Mouse (Mus musculus) common myeloid progenitor, adult 5-6 weeks (primary cell): Measurements from ENCODE around the gene Catsperz. TPM values are rescaled to one million over a fixed set of nuclear protein-coding genes. Genes with fewer than 3 reads are reported as not detected.

Source experiments
- ATAC-seq: replicated peaks from 2 replicates; pipeline ENCODE4 v1.8.0; 2016; ENCODE audit warnings: low read depth, mild to moderate bottlenecking, moderate TSS enrichment, inconsistent platforms; ENCODE audit not compliant: poor library complexity, severe bottlenecking
- total RNA-seq: library from RNA; stranded (forward); fragments of 200-1000, 187-1606 nt; gene quantifications from 2 replicates; pipeline ENCODE4 v1.2.3, GENCODE M21; 2017

Catsperz gene
- not detected in 2 replicates for total RNA-seq

DNA sequence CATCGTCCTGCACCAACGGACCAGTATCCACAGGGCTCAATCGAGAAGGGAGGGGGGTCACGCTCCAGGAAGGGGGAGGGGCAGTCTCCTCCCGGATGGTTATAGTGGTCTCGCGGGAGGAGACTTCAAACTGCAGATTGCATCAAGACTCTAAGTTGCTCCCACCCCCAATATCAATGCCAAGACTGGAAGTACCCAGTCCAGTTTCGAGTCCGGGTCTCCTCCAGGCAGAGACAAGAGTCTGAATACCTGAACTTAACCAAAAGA, at the start of gene Catsperz:
TSS of gene Catsperz (minus strand) at position 74 of the 267 bp plus-strand sequence.
- no peak for ATAC-seq

DNA sequence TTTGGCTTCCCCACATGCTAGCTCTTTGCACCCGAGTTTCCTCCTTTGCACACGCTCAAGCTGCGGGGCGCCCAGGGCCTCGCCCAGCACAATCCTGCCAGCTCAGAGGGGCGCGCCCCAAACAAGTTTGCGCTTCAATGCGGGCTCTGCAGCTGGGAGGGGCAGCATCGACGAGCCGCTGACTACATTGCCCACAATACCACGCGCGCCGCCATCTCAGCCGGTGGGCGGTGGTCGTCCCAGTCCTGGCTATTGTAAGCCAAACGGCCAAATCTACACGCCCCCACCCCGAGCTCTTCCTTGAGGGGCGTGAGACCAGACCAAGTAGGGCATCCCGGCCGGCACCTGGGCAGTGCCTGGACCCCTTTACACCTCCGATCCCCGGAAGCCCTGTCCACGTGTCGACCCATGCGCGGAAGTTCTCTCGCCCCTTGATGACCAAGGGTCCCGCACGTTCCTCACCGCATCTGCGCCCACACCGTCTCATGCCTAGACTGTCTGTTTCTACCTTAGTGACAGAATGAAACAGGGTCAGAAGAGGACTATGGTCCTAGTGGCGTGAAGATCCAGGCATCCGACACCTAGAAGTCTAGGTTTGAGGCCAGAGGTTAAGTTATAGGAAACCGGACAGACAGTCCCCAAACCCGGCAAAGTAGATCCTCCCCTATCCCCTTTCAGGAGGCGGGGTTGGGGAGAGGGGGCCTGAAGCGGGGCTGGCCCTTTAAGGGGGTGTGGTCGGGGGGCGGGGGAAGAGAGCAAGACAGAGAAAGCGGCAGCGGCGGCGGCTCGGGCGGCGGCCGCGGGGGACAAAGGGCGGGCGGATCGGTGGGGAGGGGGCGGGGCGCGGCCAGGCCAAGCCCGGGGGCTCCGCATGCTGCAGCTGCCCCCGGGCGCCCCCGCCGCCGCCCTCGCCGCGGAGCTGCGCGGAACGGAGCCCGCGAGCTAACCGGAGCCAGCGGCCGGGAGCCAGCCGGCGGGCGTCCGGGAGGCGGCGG, 49.3 kb upstream of the Catsperz start, which contains the start of gene Ppp1r14b:
TSS of gene Ppp1r14b (plus strand) at position 758 of the 995 bp plus-strand sequence.
- ATAC-seq = peak; percentile 69

DNA sequence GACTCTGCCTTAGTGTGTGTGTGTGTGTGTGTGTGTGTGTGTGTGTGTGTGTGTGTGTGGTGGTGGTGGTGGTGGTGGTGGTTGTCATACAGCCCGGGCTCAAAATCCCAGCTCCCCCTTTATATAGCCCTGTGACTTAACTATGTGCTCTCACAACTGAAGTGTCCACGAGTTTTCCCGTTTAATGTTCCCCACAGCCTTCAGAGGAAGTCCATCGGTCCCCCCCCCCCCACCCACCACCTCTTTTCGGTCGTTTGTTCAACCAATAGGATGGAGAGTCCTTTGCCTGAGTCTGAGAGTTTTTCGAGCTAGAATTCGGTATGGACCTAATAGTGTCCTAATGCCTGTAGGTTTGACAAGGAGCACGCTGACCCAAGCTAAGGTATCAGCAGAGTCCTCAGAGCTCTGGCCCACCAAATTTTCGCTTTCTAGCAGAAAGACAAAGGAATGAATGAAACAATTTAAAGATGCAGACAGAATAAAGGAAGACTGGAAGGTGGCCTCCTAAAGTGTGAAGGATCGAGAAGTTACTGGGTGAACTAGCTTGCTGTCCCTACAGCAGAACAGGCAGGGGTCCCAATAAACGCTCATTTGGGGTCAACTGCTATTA, 48.5 kb upstream of the Catsperz start:
- ATAC-seq = no peak

DNA sequence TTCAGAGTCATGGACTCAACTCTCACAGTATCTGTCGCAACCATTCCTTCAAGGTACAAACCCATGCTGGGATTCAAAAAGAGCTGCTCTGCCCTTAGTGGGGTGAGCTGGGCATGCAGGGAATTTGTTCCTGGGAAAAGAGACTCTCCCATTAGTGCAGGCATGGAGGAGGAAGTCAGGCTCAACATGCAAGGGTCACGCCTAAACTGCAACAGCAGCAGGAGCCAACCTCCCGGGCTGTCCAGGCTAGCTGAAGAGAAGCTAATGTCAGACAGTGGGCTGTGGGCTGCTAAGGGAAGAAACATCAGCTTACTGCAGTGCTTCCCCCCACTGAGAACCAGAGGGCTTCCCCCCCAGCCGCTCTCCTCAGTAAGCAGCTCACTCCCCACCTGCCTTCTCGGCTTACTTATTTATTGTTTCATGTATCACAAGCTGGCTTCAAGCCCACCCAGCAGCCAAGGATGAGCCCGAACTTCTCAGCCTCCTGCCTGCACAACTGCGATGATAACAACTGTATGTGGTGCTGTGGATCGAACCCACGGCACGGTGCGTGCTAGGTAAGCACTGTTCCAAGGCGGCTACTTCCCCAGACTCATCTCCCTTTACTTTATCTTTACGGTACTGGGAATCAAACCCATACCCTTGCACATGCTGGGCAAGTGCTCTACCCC, 47.2 kb upstream of the Catsperz start:
- ATAC-seq = no peak

DNA sequence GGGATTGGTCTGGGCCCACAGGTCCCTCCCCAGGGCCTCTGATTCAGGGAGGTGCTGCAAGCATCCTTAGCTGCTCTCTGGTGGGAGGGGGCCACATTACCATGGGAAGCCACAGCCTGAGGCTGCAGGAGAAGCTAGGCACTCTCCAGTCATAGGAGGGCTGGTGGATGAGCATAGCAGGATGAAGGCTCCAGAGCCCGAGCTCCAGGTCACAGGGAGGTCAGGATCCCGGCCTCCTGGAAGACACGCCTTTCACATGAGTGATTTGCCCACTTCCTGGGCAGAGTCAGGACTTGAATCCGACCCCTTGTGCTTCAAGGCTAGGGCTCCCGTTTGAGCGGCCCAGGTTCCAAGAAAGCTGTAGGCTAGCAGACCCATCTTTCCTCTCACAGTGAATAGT, 46.5 kb upstream of the Catsperz start:
- ATAC-seq = no peak

DNA sequence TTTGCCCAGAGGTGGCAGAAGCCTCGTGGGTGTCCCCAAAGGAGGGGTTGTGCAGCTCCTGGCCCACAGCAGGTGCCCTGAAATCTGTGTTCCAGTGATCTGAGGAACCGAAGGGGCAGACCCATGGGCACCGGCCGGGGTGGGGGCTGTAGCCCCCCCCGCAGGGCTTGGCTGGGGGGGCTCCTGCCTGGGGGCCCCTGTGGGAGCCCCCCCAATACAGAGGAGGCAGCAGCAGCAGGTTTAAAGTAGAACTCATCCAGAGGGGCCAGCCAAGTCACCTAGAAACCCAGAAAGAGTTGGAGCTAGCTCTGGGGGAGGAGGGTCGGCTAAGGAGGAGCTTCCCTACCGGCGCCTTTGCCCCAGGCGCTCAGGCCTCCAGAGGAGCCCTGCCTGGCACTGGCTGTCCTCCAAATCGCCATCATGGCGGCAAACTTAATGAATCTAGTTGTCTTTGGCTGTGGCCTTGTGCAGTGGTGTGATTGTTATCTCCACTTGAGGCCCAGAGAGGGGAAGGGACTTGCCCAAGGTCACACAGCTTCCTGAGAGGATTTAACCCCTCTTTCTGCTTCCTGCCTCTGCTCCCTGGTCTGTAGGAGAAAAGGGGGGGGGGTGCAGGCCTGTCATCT, 45.4 kb upstream of the Catsperz start:
- ATAC-seq = no peak

DNA sequence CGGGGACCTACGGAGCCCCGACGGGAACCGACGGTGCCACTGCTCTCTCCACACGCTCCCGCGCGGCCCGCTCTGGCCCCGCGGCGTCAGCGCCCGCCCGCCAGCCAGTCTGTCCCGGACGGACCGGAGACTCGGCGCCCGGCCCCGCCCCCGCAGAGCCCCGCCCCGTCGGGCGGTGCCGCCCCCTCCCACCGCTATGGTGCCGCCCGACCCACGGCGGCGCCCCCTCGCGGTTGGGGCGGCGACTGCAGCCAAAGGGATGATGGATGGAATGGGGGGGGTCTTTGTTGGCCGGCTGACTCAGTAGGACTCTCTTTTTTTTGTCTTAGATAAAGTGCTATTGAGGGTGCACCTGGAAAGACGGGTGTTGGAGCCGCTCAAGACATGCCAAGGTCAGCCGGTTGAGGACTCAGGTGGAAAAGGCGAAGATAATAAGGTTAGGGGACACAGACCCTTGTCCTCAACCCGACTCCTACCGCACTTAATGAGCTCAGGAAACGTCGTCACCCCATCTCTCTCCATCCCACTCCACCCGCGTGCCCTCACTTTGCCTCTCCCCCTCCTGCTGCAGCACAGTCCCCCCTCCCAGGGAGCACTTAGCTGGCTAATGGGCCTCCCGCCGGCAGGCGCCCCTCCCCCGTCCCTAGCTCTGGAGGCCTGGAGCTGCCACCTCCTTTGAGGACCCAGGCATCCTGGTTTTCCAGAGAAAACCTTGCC, 44.6 kb upstream of the Catsperz start:
- ATAC-seq = peak; percentile 40; the same call in 1 of the 2 replicates

DNA sequence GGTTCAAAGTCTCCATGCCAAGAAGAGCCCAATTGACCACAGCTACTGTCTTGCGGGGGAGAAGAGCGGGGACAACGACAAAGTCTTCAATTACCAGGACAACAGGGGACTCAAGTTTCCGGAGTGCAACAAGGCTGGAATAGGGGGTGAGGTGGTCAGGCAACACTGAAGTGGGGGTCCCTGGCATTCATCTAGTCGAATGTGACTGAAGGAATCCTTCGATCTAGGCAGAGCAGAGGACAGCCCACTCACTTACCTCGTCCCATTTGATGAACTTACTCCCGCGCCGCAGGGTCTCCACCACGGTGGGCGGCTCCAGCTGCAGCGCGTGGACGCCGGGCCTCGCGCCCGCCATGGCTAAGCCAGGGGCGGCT, 44.1 kb upstream of the Catsperz start:
- no peak for ATAC-seq

DNA sequence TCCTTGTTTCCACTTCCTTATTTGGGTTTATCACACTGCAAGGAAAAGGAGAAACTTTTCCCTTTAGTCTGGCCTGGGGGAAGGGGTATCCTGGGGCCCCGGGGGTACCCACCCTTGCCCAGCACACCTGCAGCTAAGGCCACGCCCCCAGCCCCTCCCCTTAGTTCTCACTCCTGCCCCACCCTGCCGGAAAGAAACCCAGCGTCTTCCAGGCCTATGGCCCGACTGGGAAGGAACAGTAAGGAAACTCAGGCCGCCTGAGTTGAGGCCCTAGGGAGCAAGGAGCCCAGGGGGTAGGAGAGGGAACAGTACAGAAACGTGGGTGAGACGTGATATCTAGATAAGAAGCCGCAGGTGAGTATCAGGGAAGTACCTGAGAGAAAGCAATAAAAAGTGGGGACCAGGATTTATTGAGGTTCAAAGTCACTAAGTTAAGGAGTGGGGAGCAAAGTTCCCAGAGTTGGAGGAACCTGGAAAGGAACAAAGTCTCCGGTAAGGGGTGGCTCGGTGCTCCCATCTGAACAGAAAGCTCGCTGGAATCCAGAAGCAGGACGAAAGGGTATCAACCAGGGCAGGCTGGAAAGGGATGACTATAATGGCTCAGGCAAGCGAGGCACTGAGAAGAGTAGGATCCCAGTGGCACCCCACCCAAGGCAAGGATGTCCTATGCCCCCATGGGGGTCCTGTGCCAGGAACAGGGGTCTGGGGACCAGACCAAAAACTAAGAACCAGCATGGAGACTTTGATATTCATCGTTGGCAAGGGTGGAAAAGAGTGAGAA, 43.5 kb upstream of the Catsperz start:
- no peak for ATAC-seq

DNA sequence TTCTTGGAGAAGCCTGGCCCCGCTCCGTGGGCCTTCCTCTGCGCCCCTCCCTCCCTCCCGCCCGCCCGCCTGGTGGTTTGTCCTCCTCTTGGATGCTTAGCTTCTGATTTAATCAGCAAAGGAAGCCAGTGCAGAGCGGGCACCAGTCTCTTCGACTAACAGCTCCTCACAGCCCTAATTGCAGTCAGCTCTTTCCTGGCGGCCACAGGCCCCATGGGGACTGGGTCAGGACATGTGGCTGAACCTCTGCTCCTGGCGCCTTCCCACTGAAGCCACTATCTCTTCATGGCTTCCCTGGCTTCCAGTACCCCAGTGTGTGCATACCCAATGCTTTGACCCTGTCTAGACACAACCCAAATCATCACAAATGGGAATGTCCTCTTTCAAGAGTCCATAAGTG, 31.3 kb upstream of the Catsperz start:
- no peak for ATAC-seq

DNA sequence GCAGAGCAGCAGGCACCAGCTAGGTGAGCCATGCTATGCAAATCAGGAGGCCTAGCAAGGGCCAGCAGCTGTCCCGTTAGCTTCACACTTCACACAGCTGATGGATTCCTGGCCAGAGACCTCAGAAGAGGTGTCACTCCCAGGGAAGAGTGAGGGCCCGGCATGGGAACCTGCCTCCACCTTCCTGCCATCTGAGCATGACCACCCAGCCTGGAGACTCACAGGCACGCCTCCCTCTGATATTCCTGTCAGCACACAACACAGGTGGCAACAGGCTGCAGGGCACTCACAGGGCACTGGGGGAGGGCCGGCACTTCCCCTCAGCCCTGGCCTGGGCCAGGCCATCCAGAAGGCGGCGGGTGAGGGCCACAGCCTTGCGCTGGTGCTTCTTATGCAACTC, 30.2 kb upstream of the Catsperz start:
- ATAC-seq = no peak

DNA sequence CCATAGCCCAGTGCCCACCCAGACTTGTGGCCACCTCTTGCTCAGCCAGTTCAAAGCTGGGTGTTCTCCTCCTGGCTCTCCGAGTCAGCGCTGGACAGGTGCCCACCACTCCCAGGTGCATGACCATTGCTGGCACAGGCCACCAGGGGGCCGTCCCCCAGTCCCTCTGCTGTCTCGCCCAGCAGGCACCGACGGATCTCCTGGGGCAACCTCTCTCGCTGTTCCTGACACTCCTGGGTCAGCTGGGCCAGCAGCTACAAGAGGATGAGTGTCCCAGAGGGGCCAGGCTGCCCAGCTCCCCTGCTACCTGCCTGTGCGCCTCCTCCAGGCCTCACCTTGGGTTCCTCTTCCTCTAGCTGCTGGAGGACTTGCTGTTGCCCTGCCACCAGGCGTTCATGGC, 28.9 kb upstream of the Catsperz start:
- ATAC-seq = no peak

DNA sequence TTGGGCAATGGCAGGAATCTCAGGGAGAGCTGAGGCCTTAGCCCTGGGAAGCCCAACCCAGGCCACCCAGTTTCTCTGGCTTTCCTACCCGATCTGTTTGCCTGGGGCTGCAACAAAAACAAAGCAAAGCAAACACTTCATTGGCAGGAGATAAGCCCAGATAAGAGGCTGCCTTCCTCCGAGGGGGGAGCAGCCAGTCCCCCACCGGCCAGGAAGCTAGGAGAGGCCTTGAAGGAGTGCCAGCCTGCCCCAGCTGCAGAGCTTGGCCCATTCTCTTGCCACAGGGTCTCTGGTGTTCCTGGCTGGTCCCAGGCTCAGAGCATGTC, 27.5 kb upstream of the Catsperz start:
- no peak for ATAC-seq

DNA sequence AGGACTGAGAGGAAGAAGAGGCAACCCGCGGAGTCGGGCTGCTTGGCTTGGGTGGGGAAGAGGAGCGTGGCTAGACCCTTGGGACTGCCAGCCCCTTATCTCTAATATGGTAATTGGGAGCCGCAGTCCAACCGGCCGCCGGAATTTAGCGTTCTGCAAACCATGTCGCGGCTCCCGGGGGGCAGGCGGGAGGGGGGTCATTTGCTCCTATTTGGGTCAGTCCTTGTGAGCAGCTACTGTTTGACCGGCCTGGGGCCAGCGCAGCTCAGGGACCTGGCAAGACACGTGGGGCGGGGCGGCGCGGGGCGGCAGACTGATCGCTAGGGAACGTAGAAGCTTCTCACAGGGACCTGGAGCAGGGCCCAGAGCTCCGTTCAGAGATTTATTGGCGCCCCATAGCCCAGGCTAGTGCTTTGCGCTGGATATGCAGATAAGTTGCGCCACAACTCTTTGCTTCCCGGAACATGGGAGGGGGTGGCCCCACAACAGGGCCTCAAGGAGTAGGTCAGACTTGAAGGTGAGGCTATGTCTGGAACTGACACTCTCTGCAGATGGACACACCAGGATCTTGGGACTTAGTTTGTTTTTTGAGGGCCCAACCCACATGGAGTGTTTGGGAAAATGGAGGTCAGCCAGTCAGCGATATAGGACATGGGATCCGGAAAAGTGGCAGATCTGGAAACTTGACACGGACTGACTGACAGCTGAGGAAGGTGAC, 27.0 kb upstream of the Catsperz start:
- peak; percentile 24 for ATAC-seq

DNA sequence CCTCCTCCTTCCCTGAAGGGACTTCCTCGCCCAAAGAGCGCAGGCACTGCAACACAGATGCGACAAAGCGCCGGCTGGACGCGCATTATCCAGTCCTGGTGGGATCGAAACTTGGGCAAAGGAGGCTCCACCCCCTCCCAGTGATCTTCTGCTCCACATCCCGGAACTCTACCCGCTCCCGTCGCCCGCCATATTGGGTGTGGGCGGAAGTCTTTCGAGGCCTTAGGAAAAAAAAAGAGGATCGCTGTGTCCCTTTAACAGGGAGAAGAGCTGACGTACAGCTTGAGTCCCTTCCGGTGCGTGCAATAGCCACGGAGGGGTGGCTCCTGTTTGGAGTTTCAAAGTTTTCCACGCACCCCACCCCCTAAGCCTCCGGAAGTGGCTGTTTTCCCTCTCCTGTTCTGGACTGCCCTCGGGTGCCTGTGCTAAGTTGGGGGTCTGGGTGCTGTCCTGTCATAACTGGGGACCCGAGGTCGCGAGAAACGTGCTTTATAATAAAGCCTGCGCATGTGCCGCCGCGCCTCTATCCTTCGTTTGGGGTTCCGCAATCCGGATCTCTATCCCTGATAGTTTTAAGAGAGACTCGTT, 26.3 kb upstream of the Catsperz start:
- ATAC-seq = peak; percentile 81

DNA sequence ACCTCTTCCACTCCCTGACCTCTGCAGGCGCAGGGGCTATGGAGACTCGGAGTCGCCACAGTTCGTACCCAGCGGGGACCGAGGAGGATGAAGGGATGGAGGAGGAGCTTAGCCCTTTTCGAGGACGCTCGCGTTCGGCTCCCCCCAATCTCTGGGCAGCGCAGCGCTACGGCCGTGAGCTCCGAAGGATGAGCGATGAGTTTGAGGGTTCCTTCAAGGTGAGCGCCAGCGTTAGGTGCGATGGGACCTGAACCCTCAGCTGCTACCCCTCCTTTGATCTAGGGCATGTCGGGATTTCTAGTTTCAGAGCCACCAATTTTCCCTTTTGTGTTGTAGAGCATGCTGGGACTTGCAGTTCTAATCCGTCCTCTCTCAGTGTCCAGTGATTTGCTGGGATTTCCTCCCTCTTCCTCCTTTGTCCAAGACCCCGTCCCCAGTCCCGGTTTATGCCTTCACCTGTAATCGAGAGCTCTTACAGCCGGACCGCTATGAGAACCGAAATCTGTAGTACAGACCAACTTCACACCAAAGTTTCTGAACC, 25.5 kb upstream of the Catsperz start:
- 0 out of 2 replicates have a peak, but pooled peaks have one; percentile 14 for ATAC-seq

DNA sequence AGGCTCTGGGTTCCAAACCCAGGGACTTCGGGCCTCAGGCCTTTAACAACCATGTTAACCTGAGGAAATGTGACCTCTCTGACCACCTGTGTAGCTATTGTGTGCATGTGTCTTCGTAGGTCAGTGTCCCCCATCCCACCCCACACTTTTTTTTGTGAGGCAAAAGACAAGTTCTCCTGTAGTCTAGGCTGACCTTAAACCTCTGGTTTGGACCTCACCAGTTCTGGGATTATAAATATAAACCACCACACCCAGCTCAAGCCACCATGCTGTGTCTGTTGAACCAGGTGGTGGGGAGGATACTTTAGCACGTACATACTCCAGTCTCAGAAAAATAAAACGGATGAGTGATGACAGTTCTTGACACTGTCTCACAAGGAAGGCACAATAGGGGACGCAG, 24.8 kb upstream of the Catsperz start:
- ATAC-seq = no peak

DNA sequence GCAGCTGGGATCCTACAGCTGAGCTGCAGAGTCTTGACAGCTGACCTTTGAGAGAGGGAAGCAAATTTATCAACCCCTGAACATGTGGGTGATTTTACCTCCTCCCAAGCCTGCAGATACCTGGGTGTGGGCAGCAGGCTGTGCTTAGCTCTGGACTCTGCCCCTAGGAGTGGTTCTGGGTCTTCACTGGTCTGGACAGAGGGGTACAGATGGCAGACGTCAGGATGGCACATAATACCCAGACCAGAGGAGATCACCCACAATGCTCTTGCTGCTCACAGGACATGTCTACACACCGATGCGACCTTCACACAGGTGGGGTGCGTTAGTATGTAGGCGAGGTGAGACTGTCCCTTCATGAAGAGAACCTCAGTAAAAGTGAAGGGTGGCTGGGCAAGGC, 24.4 kb upstream of the Catsperz start:
- no peak for ATAC-seq
